Mouse (Mus musculus) embryonic stem cell, embryonic (primary cell): ENCODE data around the gene Evl.

Experiments used
- CTCF ChIA-PET, 4 experiments: fragments of 300-600 bp in 2 of 4; fragments of 350-600 bp in 2 of 4; sonication (Branson Sonifier 250); formaldehyde crosslinking; loops; one replicate each; lab custom pipeline; 2022; ENCODE audit warnings: inconsistent platforms in 2 of 4; lab: Charles Lee
- POLR2A ChIA-PET, 4 experiments: fragments of 300-600 bp in 2 of 4; fragments of 350-600 bp in 2 of 4; sonication (Branson Sonifier 250); formaldehyde crosslinking; loops; one replicate each; lab custom pipeline; 2022; ENCODE audit warnings: antibody characterized with exemption in 4 of 4, inconsistent platforms in 1 of 4; lab: Charles Lee

Gene Evl

DNA sequence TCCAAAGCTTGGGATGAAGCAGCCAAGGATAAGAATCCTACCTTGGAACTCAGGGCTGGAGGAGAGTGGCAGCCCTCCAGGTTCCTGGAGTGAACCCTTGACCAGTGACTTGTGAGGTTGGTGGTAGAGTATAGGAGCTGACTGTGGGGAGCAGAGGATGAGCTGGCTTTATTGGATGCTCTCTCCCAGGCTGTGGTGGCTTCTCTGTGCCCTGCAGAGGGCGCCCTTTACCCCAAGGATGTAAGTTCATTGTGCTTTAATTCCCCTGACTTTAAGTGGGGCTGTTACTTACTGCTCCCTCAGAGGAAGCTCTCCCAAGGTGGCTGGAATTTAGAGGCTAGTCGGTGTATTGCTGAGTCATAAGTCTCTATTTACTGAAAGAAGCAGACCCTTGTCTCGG is 58.6 kb downstream of the Evl start:
- ChIA-PET CTCF (interaction anchor here (0.5 to 3.8 kb wide), 89 partner anchors 8 to 339 kb away, joined by 3 to 75 read pairs (median 4); partner anchors contain the start of gene Degs2 (in 1 of the 4)), POLR2A (interaction anchor here in 3 of 4 experiments (0.5 to 2.4 kb wide), 17 partner anchors 9 to 608 kb away, joined by 3 to 6 read pairs (median 4); partner anchors contain the start of gene Yy1 (in 1 of the 3))

DNA sequence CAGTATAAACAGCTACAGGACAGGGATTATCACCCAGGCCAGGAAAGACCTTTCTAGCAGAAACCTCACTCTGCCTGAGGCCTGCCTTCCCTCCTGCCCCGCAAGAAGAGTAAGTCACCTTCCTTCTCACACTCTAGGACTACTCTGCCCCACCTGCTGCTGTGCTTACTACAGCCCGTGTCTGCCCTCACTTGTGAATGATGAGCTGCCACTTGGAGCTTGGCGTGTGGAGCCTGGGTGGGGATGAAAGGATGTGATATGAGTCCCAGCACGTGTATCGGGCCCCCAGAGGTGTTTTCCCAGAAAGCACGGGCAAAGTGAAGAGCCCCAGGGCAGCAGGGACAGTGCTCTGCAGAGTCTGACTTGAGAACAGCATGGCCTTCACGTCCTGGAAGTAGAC is 63.0 kb downstream of the Evl start:
- POLR2A ChIA-PET, result interaction anchor here in 3 of 4 experiments (0.7 to 1.1 kb wide), 4 partner anchors 17 to 1155 kb away, joined by 3 read pairs; no protein-coding TSS in a partner anchor
- CTCF ChIA-PET, result interaction anchor here in 2 of 4 experiments (0.6 to 1.4 kb wide), 3 partner anchors 40 to 70 kb away, joined by 3 to 5 read pairs (median 3); no protein-coding TSS in a partner anchor

DNA sequence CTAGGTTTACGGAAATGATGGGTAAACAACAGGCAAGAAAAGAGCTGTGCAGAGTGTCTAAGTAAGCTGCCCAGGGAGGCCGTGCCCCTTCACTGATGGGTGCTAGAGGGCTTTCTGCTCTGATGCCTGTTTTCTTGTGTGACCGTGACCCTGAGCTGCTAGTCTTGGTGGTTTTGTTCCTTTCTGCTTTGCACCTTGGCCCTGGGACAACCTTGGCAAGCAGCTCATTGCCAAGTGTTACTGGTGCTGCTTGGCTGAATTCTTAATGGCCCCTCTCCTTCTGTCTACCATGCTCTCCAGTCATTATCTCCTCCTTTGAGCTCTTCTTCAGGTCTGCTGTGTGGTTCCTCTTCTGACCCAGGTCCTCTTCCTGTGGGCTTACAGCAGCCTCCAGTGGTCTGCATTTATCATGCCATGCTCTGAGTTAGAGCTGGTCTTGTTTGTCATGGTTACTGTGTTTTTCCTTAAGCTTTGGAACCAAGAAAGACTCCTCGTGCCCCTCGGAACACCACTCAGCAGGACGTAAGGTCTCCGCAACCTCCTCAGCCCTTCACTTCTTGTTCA is 65.4 kb downstream of the Evl start:
- ChIA-PET POLR2A (interaction anchor here in 1 of 4 experiments (0.7 to 1.2 kb wide), 2 partner anchors 22 to 37 kb away, joined by 3 to 5 read pairs; no protein-coding TSS in a partner anchor), CTCF (interaction anchor here in 1 of 4 experiments (0.6 to 1.3 kb wide), 2 partner anchors 38 to 1090 kb away, joined by 4 to 6 read pairs; no protein-coding TSS in a partner anchor)

DNA sequence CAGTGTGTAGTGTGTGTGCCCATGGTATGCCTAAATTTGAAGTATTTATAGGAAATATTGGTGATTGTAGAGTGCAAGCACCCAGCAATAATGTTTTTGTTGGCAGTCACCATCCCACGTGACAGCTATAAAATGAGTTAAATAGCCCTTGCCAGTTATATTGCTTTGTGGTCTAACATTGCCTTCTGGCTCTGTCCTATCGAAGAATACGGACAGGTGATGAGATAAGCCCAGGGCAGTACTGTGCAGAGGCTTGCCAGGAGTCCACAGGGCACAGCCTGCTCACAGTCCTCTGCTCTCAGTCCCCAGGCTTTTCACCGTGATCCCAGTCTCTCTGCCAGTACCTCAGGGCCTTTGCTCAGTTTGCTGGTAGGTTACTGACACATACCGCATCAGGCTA is 67.9 kb downstream of the Evl start:
- POLR2A ChIA-PET, result interaction anchor here in 1 of 4 experiments (0.9 kb wide), 1 partner anchor 9 kb away, joined by 3 read pairs; no protein-coding TSS in a partner anchor
- CTCF ChIA-PET, result interaction anchor here in 2 of 4 experiments (1.0 to 1.1 kb wide), 2 partner anchors 9 to 10 kb away, joined by 3 to 5 read pairs; no protein-coding TSS in a partner anchor

DNA sequence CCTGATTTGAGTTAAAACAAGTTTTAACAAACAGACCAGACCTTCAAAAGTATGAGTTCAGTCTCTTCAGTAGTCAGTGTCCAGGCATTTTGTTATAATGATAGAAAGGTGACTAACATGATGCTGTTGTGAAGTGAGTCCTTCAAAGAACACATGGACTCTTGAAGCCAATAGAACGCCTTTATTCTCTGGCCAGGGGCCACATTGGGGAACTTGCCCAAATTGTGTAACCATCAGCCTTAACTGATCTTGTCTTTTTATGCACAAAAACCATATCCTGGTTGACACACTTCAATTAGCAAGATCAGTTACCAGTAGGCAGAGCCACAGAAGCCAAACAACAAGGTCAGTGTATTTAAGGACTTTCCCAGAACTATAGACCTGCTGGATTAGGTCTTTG is 75.0 kb downstream of the Evl start:
- ChIA-PET POLR2A (no interaction called here), CTCF (no interaction called here)

DNA sequence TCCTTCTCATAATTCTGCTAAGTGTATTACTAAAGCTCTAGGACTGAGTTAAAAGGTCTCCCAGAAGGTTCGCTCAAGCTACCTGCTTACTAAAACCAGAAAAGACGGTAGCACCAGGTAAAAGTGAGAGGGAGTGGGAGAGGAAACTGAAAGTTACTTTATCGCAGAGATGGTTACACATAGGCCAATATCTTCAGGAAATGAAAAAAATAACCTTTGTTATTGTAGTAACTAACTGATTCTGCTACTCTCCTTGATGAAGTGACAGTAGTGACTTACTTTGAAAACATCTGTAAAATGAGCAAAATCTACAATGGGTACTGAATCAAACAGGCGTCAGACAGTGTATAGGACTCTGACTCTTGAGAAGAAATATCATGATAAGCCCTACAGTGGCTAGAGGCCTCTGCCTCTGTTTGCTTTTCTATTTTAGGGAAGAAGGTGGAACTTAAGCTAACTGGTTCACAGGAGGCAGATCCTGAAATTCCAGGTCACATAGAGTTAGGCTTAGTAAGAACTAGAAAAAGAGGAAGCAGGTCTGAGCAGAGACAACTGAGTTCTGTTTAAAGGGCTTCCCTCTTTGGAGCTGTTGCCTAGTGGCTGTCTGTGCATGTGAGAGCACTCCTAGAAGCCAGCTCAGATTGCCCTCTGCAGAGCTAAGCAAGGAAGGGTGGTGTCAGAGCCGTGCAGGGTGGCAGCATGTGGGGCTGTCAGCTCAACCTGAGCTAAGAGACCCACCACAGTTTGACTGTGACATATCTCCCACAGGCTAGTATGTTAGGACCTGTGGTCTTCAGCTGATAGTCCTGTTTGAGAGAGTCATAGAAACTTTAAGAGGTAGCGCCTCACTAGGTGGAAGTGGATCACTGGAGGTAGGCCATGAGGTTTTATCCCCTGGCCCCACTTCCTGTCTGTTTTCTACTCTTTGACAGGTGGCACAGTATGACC is 76.5 kb downstream of the Evl start:
- POLR2A ChIA-PET, result interaction anchor here in 1 of 4 experiments (0.6 kb wide), 1 partner anchor 488 kb away, joined by 5 read pairs; no protein-coding TSS in a partner anchor
- CTCF ChIA-PET, result interaction anchor here in 2 of 4 experiments (0.9 to 1.0 kb wide), 2 partner anchors 18 to 22 kb away, joined by 3 read pairs; no protein-coding TSS in a partner anchor

DNA sequence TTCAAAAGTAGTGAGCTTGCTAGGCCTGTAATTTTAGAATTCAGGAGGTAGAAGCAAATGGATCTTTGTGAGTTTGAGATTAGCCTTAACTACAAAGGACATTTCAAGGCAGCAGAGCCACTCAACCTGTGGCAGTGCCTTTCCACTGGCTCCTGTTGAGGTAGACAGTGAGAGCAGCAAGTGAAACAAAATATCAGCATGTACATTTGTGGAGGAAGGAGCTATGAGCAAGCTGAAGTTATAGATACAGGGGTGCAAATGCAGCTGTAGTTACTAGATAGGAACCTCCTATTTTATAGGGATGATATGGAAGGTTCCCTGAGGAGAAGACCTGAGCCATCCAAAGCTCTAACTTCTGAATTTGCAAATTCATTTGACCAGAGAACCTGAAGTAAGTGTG is 78.0 kb downstream of the Evl start:
- CTCF ChIA-PET, result interaction anchor here in 2 of 4 experiments (0.6 to 0.8 kb wide), 4 partner anchors 21 to 145 kb away, joined by 3 to 12 read pairs (median 3); no protein-coding TSS in a partner anchor
- POLR2A ChIA-PET, result no interaction called here

DNA sequence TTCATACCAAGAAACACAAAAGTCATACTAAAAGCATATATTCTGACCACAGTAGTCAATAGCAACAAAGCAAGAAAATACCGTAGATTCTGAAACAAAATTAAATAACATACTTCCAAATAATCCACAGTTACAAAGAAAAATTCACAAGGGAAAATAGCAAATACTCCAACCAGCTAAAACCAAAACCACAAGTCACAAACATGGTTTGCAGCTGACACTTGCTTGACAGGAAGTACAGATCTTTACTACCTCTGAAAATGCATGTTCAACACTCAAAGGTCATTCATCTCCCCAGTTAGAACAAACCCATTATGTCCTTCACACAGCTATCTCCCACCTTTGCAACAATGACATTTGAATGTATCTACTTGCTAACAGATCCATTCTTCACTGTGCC is 79.5 kb downstream of the Evl start:
- ChIA-PET POLR2A (interaction anchor here in 1 of 4 experiments (1.0 to 2.2 kb wide), 2 partner anchors 13 to 22 kb away, joined by 3 to 5 read pairs; no protein-coding TSS in a partner anchor), CTCF (interaction anchor here in 1 of 4 experiments (2.0 kb wide), 1 partner anchor 21 kb away, joined by 8 read pairs; no protein-coding TSS in a partner anchor)

DNA sequence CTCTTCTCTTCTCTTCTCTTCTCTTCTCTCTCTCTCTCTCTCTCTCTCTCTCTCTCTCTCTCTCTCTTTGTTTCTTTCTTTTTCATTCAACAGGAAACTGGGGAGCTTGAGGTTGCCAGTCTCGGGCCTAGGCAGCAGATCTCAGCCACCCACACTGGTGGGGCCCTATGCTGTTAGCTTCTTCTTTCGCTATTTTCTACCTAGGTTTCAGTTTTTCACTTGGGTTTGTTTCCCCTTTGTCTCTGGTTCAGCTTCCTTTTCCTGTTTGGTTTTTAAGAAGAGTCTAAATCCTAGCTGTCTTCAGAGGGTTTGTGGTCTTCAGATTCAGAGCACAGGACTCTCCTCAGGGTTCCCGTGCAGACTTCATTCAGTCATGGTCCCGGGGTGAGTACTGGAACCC is 81.0 kb downstream of the Evl start:
- POLR2A ChIA-PET, result interaction anchor here in 1 of 4 experiments (1.2 to 2.2 kb wide), 2 partner anchors 9 to 11 kb away, joined by 3 to 5 read pairs; no protein-coding TSS in a partner anchor
- CTCF ChIA-PET, result interaction anchor here (0.6 to 2.0 kb wide), 5 partner anchors 16 to 692 kb away, joined by 3 to 8 read pairs (median 3); no protein-coding TSS in a partner anchor

DNA sequence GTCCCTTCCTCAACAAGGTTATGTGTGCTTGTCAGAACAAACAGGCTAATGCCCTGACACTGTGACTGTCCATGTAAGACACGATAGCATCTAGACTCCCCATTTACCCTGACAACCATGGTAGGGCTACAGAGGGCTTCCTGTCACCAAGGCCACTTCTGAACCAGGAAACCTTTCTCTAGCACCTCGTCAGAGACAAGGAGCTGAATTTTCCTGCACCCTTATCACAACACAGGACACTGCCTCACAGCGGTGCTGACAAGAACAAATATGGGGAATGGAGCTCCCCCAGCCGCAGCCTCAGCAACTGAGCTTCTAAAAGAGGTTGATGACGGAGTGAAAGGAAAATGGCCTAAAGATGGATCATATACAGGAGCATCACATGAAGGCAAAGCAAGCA is 82.9 kb downstream of the Evl start:
- ChIA-PET POLR2A (interaction anchor here in 1 of 4 experiments (1.2 kb wide), 1 partner anchor 24 kb away, joined by 4 read pairs; no protein-coding TSS in a partner anchor), CTCF (interaction anchor here in 1 of 4 experiments (0.6 to 1.5 kb wide), 2 partner anchors 24 to 170 kb away, joined by 4 to 14 read pairs; no protein-coding TSS in a partner anchor)

DNA sequence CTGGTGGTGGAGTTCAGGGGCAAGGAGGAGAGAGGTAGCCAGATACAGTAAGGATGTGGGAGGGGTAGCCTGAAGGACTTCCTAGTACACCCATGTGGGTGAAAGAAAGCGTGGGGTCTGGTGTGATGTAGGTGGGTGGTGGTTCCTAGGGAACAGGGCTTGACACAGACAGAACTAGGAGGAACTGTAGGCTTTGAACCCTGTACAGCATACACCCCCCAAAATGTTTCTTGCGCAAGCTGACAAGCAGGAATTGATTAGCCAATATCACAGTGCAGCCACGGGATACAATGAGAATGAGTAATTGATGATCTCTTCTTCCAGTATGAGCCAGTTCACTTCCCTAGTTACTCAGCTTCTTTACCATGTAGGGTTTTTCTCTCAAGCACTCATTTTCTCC is 84.6 kb downstream of the Evl start:
- CTCF ChIA-PET, result interaction anchor here in 2 of 4 experiments (1.2 to 1.8 kb wide), 3 partner anchors 18 to 26 kb away, joined by 3 to 4 read pairs (median 4); no protein-coding TSS in a partner anchor

DNA sequence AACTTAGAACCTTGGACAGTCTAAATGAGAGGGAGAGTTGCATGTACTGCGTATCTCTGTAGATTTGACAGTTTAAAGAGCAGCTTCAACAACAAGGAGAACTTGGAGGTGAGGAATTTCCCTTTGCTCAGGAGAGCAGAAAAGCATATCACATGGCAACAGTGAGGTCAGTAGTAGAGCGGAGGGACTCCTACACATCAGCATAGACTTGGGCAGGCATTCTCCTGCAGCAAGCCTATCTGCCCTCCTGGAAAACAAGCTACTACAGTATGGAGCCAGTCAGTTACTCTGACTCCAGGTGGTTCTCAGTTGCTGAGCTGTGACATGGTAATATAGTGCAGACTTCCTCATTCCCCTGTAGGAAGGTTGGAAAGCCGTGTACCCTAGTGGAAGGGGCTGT is 87.5 kb downstream of the Evl start:
- ChIA-PET POLR2A (interaction anchor here in 2 of 4 experiments (0.6 to 1.6 kb wide), 2 partner anchors 12 to 22 kb away, joined by 5 to 6 read pairs; no protein-coding TSS in a partner anchor), CTCF (interaction anchor here in 2 of 4 experiments (0.7 to 1.4 kb wide), 3 partner anchors 16 to 29 kb away, joined by 3 to 5 read pairs (median 4); no protein-coding TSS in a partner anchor)

More for the DNA sequence above, 84.6 kb downstream of the Evl start:
- POLR2A ChIA-PET, result interaction anchor here in 3 of 4 experiments (0.9 to 1.6 kb wide), 5 partner anchors 13 to 161 kb away, joined by 3 to 4 read pairs (median 3); no protein-coding TSS in a partner anchor

DNA sequence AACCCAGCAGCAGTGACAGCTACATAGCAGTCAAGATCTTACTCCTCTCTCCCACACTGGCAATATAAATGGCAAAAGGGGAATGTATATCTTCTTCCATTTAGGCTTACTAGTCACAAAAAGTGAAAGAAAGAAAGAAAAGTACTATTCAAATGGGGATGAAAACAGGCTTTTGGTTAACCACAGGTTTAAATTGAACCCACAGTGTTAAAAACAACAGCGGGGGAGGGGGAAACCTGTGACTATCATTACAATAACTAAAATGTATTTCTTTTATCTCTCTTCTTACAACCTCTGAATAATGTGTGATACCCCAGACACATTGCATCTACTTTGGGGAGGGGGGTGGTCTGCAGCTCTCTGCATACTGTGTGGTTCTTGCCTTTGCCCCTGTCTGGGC is 91.7 kb downstream of the Evl start:
- POLR2A ChIA-PET, result interaction anchor here in 1 of 4 experiments (1.1 to 1.6 kb wide), 2 partner anchors 12 to 13 kb away, joined by 4 to 5 read pairs; no protein-coding TSS in a partner anchor
- CTCF ChIA-PET, result no interaction called here

DNA sequence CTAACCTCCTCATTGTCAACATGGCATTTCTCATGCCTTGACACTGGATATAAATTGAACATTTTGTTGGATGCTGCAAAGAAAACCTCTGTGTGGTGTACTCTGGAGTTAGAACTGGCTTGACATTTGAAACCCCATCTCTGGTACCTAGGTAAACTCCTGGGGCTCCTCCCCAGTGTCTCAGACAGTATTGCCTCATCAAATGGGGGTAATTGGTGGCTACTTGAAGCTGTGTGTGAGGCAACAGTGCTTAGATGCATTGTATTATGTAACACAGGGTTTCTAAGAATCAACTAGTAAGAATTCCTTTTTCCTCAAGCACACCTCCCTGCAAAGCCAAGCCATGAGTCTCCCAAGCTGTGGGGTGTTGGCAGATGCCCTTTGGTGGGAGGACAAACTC is 93.3 kb downstream of the Evl start:
- POLR2A ChIA-PET, result no interaction called here
- CTCF ChIA-PET, result no interaction called here

DNA sequence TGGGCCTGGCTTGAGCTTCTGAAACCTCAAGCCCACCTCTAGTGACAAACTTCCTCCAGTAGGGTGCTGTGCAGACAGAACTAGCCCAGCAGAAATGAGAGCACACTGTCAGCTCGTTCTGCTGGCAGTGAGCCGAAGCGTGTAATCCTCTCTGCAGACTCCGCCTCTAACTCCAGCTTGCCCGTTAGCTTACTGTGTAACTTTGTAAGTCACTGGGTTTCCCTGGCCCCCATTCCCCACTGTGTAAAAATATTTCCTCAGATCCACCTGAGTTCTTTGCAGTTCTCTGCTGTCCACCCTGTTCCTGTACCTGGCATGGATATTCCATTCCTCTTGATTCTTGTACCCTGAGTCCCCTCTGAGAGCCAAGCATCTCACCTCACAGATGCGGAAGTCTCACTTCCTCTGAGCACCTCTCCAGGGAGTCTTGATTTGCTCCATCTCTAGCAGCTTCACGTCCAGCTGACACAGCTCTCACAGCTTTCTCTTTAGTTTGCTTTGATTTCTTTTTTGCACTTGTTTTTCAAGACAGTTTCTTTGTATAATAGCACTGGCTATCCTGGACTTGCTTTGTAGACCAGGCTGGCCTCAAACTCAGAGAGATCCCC is 96.6 kb downstream of the Evl start:
- ChIA-PET POLR2A (no interaction called here), CTCF (interaction anchor here in 2 of 4 experiments (0.6 to 0.9 kb wide), 2 partner anchors 16 to 38 kb away, joined by 3 to 5 read pairs; no protein-coding TSS in a partner anchor)

DNA sequence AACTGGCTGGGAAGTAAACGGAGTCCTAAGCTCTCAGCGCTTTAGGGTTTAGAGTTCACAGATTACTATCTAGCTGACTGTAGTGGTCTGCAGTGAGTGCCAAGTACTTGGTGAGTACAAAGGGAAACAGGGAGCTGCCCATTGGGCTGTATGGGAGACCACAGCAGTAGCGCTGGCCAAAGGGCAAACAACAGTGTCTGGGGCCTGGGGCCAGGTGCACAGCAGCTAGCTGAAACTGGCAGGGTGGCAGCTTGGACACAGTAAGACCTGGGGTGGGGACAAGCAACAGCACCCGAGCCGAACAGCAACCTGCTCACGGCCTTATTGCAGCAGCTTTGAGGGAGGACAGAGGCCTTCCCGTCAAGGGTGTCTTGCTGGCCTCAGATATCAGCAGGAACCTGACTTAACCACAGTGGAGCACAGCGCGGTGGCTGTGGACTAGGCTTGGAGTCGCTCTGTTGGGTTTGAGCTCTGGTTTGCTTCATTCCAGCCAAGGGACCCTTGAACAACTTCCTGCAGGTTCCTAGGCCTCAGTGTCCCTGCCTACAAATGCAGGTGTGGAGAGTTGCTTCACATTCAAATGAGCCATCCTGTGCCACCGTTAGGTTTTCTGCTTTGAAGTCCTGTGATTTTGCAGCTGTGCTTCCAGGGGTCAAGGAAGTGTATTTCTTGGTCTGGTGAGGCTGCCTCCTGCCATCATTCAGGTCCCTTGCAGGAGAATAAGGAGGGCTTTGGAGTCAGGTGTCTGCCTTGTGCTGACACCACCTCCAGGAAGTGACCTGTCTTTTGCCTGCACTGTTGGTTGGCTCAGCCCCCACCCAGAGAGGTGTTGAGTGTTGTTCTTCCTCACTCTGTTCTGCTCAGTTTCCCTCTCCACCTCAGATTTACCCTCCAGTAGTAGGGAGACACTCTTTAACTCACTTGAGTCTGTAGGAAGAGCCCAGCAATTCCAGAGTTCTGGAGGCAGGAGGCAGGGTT is 99.1 kb downstream of the Evl start:
- POLR2A ChIA-PET, result interaction anchor here in 2 of 4 experiments (0.8 to 1.9 kb wide), 14 partner anchors 10 to 110 kb away, joined by 3 to 9 read pairs (median 5); partner anchors contain the start of gene Evl (in 2 of the 2)

More for the DNA sequence above, 99.1 kb downstream of the Evl start:
- CTCF ChIA-PET, result interaction anchor here (0.5 to 2.8 kb wide), 10 partner anchors 10 to 290 kb away, joined by 3 to 14 read pairs (median 4); no protein-coding TSS in a partner anchor
